Mouse (Mus musculus) right cerebral cortex, postnatal 14 days (tissue): Measurements from ENCODE around the gene Tppp3.

ENCODE experiments used
- DNase-seq: peaks from one replicate; pipeline ENCODE4 v3.0.0; 2022

Tppp3 gene

DNA sequence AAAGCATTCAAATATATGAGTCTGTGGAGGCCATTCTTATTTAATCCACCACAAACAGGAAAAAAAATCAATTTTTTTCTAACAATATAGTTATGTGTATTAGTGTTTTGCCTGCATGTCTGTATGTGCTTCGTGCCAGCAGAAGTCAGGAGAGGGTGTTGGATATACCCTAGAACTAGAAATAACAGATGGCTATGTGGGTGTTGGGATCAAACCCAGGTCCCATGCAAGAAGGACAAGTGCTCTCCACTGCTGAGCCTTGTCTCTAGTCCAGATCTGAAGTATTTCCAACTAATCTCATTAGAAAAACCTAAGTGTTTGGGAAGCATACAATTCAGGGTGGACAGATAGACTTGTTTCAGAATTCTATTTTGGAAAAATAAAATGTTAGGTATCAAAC lies 49.3 kb downstream of the Tppp3 start:
- no peak for DNase-seq

DNA sequence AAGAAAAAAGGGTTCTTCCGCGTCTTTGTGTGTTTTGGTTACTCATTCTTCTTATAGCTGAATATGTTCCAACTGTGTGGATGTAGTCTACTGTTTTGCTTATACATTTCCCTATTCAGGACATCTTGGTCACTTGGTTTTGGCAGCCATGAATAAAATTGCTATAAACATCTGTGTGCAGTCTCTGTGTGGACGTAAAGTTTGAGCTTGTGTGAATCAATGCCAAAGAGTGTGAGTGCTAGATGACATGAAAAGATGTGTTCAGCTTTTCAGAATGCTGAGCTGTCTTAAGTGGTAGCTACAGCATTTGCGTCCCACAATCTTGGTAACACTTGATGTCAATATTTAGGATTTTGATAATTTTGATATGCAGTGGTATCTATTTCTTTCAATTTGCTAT lies 51.5 kb downstream of the Tppp3 start:
- DNase-seq: no peak

DNA sequence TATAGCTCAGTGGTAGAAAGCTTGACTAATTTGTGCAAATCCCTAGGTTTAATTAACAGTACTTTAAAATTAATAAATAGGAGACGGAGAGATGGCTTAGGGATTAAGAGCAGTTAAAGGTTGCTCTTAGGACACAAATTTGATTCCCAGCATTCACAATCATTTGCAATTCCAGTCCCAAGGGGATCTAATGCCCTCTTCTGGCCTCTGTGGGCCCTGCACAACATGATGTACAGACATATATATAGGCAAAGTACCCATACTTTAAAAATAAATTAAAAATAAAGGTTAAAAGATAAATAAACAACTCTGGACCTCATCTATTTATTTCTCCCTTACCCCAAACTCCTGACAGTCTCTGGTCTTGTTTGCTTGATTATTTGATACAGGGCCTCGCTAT lies 52.3 kb downstream of the Tppp3 start:
- no peak for DNase-seq
